Mouse (Mus musculus) hindbrain, embryonic 15.5 days (tissue): ENCODE results near the gene Rasal1. TPM values are rescaled to one million over a fixed set of nuclear protein-coding genes. Genes with fewer than 3 reads are reported as not detected.

ENCODE experiments used
- ATAC-seq: fragments of 200-750 bp; cut with Nextera tagmentation; 2 replicates; pipeline ENCODE4 v1.8.0; 2017; ENCODE audit warnings: low read depth, moderate number of reproducible peaks, moderate TSS enrichment; ENCODE audit not compliant: low FRiP score
- H3K27ac ChIP-seq: fragments of 300-500 bp; sonication (generic); replicated peaks from 2 replicates; pipeline ENCODE4 v1.5.1; 2015; ENCODE audit warnings: mild to moderate bottlenecking, inconsistent platforms
- H3K27me3 ChIP-seq: fragments of 300-500 bp; sonication (generic); 2 replicates; pipeline ENCODE4 v1.6.1; 2015; ENCODE audit warnings: control low read depth, inconsistent platforms
- H3K36me3 ChIP-seq: fragments of 300-500 bp; sonication (generic); 2 replicates; pipeline ENCODE4 v1.6.1; 2015; ENCODE audit warnings: control low read depth, inconsistent platforms
- H3K4me1 ChIP-seq: fragments of 300-500 bp; sonication (generic); replicated peaks from 2 replicates; pipeline ENCODE4 v1.6.1; 2015; ENCODE audit warnings: control low read depth, inconsistent platforms
- H3K4me2 ChIP-seq: fragments of 300-500 bp; sonication (generic); 2 replicates; pipeline ENCODE4 v1.6.1; 2015; ENCODE audit warnings: moderate library complexity, mild to moderate bottlenecking, inconsistent platforms
- H3K4me3 ChIP-seq: fragments of 300-500 bp; sonication (generic); 2 replicates; pipeline ENCODE4 v1.5.1; 2015; ENCODE audit warnings: mild to moderate bottlenecking, inconsistent platforms
- H3K9ac ChIP-seq: fragments of 300-500 bp; sonication (generic); 2 replicates; pipeline ENCODE4 v1.6.1; 2015; ENCODE audit warnings: inconsistent platforms
- H3K9me3 ChIP-seq: fragments of 300-500 bp; sonication (generic); 2 replicates; pipeline ENCODE4 v1.6.1; 2016; ENCODE audit warnings: control low read depth, inconsistent platforms
- WGBS: fragments of 180-500 bp; shearing (Covaris S2); methylation state at CpG from one replicate; pipeline ENCODE4 v1.1.7; 2015; 5-methylcytosine and 5-hydroxymethylcytosine counted together
- polyA plus RNA-seq: library from polyadenylated mRNA; unstranded; fragments of >200 nt; fragmentation: Nextera tagmentation; extraction: Ambion mirVana; gene quantifications from 2 replicates; pipeline ENCODE4 v1.2.1, GENCODE M21; 2015

The Rasal1 gene
- polyA plus RNA-seq, 1 experiment from 2014 or later = 0.78 TPM

DNA sequence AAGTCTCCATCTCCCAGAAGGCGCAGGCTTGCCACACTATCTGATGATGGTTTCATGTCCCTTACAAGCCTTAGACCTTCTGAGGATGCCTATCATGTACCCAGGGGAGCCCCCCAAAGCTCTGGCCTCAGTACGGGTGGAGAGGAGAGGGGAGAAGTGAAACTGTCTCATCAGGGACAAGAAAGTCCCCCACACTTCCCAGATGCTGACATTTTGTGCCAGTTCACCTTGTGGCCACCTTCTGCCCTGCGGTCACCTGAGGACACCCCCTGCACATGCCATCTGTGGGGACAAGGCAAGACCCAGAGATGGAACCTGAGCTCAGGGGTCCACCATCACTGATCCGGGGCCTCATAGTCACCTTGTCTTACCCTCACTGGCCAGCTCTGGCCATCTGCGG lies 39.3 kb downstream of the Rasal1 start:
- Histone ChIP-seq H3K27ac (no peak overlapping the region), H3K9me3 (no peaks in the 10 kb centered on the region), H3K9ac (no peak overlapping the region), H3K4me2 (no peak overlapping the region), H3K36me3 (peaks cover 35% of the 10 kb centered on the region), H3K4me3 (no peak overlapping the region), H3K4me1 (peaks cover 6% of the 10 kb centered on the region; the same call in 1 of the 2 replicates), H3K27me3 (peaks cover 8% of the 10 kb centered on the region; the same call in 1 of the 2 replicates)
- no peak for ATAC-seq
- WGBS = 88% methylated on average over 5 of the region's 5 CpGs

DNA sequence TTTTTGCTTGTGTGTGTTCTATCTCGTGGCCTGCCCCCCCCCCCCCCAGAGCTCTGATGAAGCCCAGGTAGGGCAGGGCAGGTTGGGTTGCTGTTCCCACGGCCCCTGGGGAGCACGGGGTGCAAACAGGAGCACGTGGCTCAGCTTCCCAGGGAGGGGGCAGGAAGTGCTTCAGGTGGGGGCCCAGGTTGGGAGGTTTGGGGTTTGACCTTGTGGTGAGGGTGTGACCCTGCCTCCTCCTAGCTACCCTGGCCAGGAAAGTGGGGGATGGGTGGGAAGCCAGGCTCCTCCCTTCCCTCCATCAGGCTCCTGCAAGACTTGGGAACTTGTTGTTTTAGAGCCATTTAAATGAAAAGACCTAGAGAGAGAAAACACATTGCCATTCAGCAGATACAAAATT lies 39.8 kb downstream of the Rasal1 start:
- no peak for ATAC-seq
- H3K9ac ChIP-seq = no peak overlapping the region
- H3K4me3 ChIP-seq = no peak overlapping the region
- no peaks in the 10 kb centered on the region for H3K9me3 ChIP-seq
- H3K36me3 ChIP-seq = peaks cover 38% of the 10 kb centered on the region
- WGBS = 58% methylated on average over 4 of the region's 4 CpGs
- peaks cover 4% of the 10 kb centered on the region; the same call in 1 of the 2 replicates for H3K27me3 ChIP-seq
- no peak overlapping the region for H3K27ac ChIP-seq
- 0 out of 2 replicates have a peak, but pooled peaks cover under 1% of the 10 kb centered on the region for H3K4me1 ChIP-seq
- no peak overlapping the region for H3K4me2 ChIP-seq

DNA sequence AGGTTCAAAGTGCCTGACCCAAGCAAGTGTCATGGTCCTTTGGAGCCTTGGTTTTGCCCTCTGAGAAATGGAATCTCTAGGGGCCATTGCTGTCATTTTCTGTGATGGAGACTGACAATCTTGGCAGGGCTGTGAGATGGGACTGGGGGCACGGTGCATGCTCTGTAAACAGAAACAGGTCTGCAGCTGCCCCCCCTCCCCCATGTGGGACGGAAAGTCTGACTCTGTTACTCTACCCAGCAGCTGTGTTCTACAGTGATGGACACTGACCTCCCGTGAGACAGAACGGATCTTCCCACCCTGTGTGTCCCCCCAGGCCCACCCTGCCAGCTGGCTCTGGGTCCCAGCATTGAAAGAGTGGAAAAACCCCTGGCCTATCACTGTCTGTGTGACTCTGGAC lies 41.8 kb downstream of the Rasal1 start:
- WGBS = 55% methylated on average over 4 of the region's 4 CpGs
- Histone ChIP-seq H3K36me3 (peaks cover 41% of the 10 kb centered on the region), H3K4me1 (peaks cover 12% of the 10 kb centered on the region), H3K27me3 (peaks cover 16% of the 10 kb centered on the region), H3K4me2 (no peak overlapping the region), H3K4me3 (no peak overlapping the region), H3K9ac (no peak overlapping the region), H3K9me3 (no peaks in the 10 kb centered on the region), H3K27ac (no peak overlapping the region)
- no peak for ATAC-seq

DNA sequence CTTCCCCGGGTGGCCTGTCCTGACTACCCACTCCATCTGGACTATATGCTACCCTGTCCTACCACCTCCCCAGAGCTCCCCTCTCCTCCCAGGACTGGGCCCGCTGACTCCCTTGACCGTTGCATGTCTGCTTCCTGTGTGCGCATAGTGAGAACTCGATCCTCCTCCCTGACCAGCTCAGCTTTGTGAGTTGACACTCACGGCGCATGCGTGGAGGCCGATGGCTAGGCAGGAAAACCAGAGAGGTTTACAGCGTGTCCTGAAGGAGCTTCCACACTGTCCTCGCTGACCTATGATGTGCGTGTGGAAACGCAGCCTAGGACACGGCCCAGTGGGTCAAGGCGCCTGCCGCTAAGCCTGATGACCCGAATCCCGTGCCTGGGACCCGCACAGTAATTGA lies 43.4 kb downstream of the Rasal1 start:
- H3K4me1 ChIP-seq = peaks cover 14% of the 10 kb centered on the region
- peaks cover 28% of the 10 kb centered on the region for H3K36me3 ChIP-seq
- no peak for ATAC-seq
- H3K9me3 ChIP-seq = no peaks in the 10 kb centered on the region
- no peak overlapping the region for H3K4me3 ChIP-seq
- no peak overlapping the region for H3K4me2 ChIP-seq
- 78% methylated on average over 19 of the region's 19 CpGs for WGBS
- H3K27ac ChIP-seq = no peak overlapping the region
- peaks cover 24% of the 10 kb centered on the region for H3K27me3 ChIP-seq
- H3K9ac ChIP-seq = no peak overlapping the region

DNA sequence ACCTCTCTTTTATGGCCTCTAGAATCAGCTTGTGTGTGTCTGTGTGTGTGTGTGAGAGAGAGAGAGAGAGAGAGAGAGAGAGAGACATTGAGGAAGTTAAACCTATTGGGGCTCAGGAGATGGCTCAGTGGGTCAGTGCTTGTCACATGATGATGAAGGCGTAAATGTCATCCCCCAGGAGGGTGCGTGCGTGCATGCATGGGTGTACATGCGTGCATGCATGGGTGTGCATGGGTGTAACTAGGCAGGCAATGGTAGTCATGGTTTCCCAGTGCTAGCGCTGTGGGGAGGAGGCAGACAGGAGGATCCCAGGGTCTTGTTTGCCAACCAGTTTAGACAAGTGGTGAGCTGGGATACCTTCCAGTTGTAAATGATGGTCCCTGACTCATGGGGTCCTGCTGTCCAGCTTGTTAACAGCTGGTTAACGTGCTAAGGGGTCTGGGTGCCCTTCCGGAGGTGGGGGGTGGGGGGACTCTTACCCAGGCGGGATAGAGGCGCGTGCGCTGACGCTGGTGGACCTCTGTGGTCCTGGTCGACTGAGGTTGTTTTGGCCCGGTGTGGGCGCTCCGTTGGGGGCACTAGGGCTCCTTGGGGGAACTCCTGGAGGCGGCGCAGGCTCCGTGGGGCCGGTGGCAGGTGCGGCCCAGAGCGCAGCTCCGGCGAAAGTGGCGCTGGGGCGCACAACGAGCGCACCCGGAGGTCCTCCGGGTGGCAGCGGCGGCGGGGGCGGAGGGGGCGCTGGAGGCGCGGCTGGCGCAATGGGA lies 45.5 kb downstream of the Rasal1 start:
- WGBS = 15% methylated on average over 37 of the region's 38 CpGs
- Histone ChIP-seq H3K4me2 (no peak overlapping the region), H3K9ac (no peak overlapping the region), H3K27me3 (peaks cover 24% of the 10 kb centered on the region), H3K27ac (no peak overlapping the region), H3K4me1 (peaks cover 34% of the 10 kb centered on the region), H3K4me3 (no peak overlapping the region), H3K36me3 (peaks cover 24% of the 10 kb centered on the region), H3K9me3 (no peaks in the 10 kb centered on the region)
- ATAC-seq = no peak

DNA sequence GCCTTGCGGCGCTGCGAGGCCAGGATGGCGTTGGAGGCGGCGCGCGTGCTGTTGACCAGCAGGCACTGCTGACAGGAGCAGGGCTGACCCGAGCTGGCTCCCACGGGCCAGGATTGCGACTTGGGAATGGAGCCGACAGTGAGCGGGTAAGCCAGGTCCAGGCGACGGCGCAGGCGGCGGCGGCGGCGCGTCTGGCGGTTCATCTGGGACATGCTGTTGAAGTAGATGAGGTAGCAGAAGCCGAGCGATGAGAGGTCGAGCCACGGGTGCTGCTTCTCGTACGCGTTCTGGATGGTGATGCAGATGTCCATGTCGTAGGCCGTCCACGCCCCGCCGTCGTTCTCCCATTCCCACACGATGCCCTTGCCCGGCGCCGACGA lies 46.1 kb downstream of the Rasal1 start:
- no peak overlapping the region for H3K27ac ChIP-seq
- H3K4me3 ChIP-seq = no peak overlapping the region
- 9% methylated on average over 41 of the region's 41 CpGs for WGBS
- ATAC-seq = no peak
- H3K4me1 ChIP-seq = peaks cover 40% of the 10 kb centered on the region
- H3K9ac ChIP-seq = no peak overlapping the region
- H3K4me2 ChIP-seq = no peak overlapping the region
- H3K36me3 ChIP-seq = peaks cover 24% of the 10 kb centered on the region
- no peaks in the 10 kb centered on the region for H3K9me3 ChIP-seq
- H3K27me3 ChIP-seq = peaks cover 24% of the 10 kb centered on the region

DNA sequence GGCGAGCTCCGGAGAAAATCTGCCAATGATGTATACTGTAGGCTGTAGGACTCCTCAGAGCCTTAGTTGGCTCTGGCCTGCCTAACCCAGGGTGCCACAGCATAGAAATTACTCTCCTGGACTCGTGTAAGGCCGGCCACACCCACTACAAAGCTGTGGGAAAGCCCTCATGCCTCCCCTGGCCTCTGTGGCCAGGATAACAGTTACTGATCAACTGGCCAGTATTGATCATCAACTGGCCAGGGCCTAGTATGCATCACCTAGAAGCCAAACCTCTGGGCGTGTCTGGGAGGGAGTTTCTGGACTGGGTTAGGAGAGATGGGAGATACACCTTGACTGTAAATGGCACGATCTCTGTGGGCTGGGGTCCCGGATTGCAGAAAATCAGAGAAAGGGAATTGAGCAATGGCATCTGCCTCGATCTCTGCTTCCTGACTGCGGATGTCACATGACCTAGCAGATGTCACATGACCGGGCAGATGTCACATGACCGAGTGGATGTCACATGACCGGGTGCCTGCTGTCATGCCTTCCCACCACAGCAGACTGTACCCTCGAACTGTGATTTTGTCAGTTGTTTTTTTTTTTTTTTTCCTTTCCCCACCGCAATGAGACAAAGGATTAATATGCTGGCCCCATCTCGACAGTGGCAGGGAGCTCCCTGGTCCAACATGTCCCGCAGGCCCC lies 47.6 kb downstream of the Rasal1 start:
- no peak for ATAC-seq
- H3K36me3 ChIP-seq = peaks cover 24% of the 10 kb centered on the region
- H3K4me2 ChIP-seq = no peak overlapping the region
- H3K4me1 ChIP-seq = peaks cover 53% of the 10 kb centered on the region
- no peaks in the 10 kb centered on the region for H3K9me3 ChIP-seq
- WGBS = 68% methylated on average over 16 of the region's 16 CpGs
- no peak overlapping the region for H3K27ac ChIP-seq
- H3K4me3 ChIP-seq = no peak overlapping the region
- no peak overlapping the region for H3K9ac ChIP-seq
- peaks cover 24% of the 10 kb centered on the region for H3K27me3 ChIP-seq

DNA sequence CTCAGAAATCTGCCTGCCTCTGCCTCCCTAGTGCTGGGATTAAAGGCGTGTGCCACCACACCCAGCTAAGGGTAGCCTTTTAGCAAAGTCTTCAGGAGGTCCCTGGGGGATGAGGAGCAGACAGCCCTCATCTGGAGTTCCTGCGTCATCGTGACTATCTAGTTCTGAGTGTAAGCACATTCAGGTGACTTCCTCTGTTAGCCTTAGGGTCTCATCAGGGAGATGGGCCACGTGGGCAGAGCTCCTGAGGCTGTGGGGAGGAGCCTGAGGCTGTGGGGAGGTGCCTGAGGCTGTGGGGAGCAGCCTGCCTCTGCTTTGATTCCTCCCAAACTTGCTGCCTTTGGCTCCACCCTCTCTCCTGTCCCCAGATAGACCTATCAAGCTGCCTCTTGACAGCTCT lies 48.3 kb downstream of the Rasal1 start:
- H3K4me1 ChIP-seq = peaks cover 59% of the 10 kb centered on the region
- H3K4me2 ChIP-seq = no peak overlapping the region
- no peaks in the 10 kb centered on the region for H3K9me3 ChIP-seq
- H3K4me3 ChIP-seq = no peak overlapping the region
- WGBS = 51% methylated on average over 4 of the region's 4 CpGs
- ATAC-seq = no peak
- peaks cover 22% of the 10 kb centered on the region for H3K36me3 ChIP-seq
- no peak overlapping the region for H3K9ac ChIP-seq
- H3K27ac ChIP-seq = no peak overlapping the region
- H3K27me3 ChIP-seq = peaks cover 24% of the 10 kb centered on the region

DNA sequence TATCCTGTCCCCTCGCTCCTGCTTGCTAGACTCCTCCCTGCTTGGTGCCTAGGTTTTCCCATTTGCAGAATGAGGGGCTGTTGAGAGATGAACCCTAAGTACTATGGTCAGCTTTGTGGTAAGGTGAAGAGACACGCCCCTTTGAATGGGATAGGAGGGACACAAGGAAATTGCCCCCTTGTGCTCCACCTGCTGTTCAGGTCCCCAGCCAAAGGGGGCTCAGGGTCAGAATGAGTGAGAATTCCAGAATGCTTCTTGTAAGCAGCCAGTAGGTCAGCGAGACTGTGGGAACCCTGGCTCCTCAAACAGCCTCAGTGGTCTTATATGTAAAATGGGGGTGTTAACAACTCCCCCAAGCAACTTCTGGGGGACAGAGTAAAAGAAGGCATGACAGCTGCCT lies 49.6 kb downstream of the Rasal1 start:
- no peak overlapping the region for H3K4me3 ChIP-seq
- peaks cover 59% of the 10 kb centered on the region for H3K4me1 ChIP-seq
- peaks cover 13% of the 10 kb centered on the region for H3K36me3 ChIP-seq
- H3K27ac ChIP-seq = peak overlapping the region; percentile 48; the same call in 1 of the 2 replicates
- no peak overlapping the region for H3K4me2 ChIP-seq
- ATAC-seq = no peak
- peaks cover 24% of the 10 kb centered on the region for H3K27me3 ChIP-seq
- H3K9ac ChIP-seq = no peak overlapping the region
- 69% methylated on average over 3 of the region's 3 CpGs for WGBS
- no peaks in the 10 kb centered on the region for H3K9me3 ChIP-seq

DNA sequence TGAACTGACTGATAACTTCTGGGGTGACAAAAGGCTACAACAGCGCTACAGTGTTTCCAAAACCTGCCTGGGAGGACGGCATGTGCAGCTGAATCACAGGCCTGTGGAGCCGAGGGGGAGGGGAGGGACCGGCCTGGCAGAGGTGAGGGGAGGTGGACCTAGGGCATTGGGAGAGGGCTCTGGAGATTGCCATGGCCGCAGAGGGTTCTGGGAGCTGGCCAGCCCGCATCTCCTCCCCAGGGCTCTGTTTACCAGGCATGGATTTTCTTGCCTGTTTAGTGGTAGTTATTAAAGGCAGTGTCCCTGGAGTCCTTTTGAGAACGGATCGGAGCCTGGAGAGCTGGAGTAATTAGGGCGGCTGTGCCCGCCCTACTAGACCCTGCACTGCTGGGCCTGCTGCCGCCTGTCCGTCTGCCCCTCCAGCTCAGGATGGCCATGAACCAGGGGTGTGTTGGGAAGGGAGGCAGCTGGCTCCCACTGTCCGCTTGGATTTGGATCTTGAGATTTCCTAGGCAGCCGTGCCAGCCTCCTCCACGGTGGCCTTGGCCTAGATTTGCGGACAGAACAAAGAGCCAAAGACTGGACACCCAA lies 50.3 kb downstream of the Rasal1 start:
- H3K9me3 ChIP-seq = no peaks in the 10 kb centered on the region
- WGBS = 26% methylated on average over 16 of the region's 16 CpGs
- 0 out of 2 replicates have a peak, but pooled peaks have one; percentile 4 for ATAC-seq
- H3K4me1 ChIP-seq = peaks cover 59% of the 10 kb centered on the region
- peak overlapping the region; percentile 48 for H3K27ac ChIP-seq
- H3K9ac ChIP-seq = no peak overlapping the region
- H3K4me3 ChIP-seq = no peak overlapping the region
- no peak overlapping the region for H3K4me2 ChIP-seq
- peaks cover 24% of the 10 kb centered on the region for H3K27me3 ChIP-seq
- H3K36me3 ChIP-seq = peaks cover 9% of the 10 kb centered on the region

DNA sequence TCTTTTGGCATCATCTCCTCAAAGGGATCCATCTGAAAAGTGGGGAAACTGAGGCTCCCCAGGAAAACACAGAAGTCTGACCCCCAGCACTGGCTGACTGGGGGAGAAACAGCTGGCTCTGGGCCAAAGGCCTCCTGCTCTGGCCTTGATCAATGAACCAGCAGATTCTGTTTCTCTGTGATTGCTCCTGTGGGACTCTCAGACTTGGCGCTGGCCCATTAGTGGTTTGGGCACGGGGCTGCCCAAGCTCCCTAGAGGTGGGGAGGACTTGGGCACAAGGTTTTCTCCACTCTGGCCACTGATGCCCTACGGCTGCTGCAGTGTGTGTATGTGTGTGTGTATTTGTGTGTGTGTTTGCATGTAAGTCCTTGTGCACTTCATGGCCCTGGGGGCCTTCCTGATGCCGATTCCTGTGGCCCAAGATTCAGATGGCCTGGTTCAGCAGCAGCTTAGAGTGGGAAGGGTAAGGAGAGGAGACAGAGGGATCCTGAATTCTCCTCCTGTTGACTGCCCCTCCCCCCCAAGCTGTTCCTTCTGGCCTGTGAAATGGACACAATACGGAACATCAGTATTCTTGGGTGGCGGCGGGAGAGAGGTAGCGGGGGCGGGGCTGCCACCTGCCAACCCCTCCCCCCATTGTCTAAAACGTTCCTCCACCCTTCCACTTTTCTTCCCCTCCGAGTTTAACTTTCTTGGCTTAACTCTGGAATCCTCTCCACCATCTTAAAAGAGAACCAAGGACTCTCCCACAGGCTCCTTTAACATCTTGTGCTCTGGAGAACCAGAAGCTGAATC lies 52.6 kb downstream of the Rasal1 start:
- peaks cover 66% of the 10 kb centered on the region for H3K4me1 ChIP-seq
- no peak overlapping the region for H3K27ac ChIP-seq
- H3K4me2 ChIP-seq = no peak overlapping the region
- no peaks in the 10 kb centered on the region for H3K9me3 ChIP-seq
- H3K4me3 ChIP-seq = no peak overlapping the region
- no peaks in the 10 kb centered on the region for H3K36me3 ChIP-seq
- no peak overlapping the region for H3K9ac ChIP-seq
- 54% methylated on average over 11 of the region's 11 CpGs for WGBS
- ATAC-seq = no peak
- peaks cover under 1% of the 10 kb centered on the region; the same call in 1 of the 2 replicates for H3K27me3 ChIP-seq
